Mouse (Mus musculus) thymus, postnatal 36 days (tissue): ENCODE data around the gene Ripk1.
"Not testable (repeated sequence)": the region's sequence is repeated elsewhere in the genome, so short reads cannot be mapped to it uniquely, and the experiment has no call there.

Experiments
- DNase-seq, 2 experiments: peaks; one replicate each; pipeline ENCODE4 v3.0.0; 2022; ENCODE audit warnings: mixed read lengths in 2 of 2

Gene Ripk1

GRCm38 (mm10) chr13:34038901-34039341, 36.8 kb downstream of the Ripk1 start:
- DNase-seq: no peak

- no peak for DNase-seq
These were observed 37.9 kb downstream of the Ripk1 start for GRCm38 (mm10) chr13:34040091-34040490.

GRCm38 (mm10) chr13:34043716-34044393, 41.7 kb downstream of the Ripk1 start:
- DNase-seq: no peak

GRCm38 (mm10) chr13:34045511-34046249, 43.5 kb downstream of the Ripk1 start:
- no peak for DNase-seq

- peak; percentile 54 to 66 for DNase-seq
These were observed 44.4 kb downstream of the Ripk1 start for GRCm38 (mm10) chr13:34046421-34047012.

- DNase-seq: no peak
These were observed 45.4 kb downstream of the Ripk1 start for GRCm38 (mm10) chr13:34047526-34047925.

GRCm38 (mm10) chr13:34050479-34050878, 48.3 kb downstream of the Ripk1 start:
- DNase-seq: no peak

GRCm38 (mm10) chr13:34051692-34052091, 49.5 kb downstream of the Ripk1 start:
- no peak for DNase-seq

- no peak for DNase-seq
These were observed 51.6 kb downstream of the Ripk1 start for GRCm38 (mm10) chr13:34053673-34054282.

- no peak for DNase-seq
These were observed 52.2 kb downstream of the Ripk1 start for GRCm38 (mm10) chr13:34054391-34054790.

GRCm38 (mm10) chr13:34054983-34055382, 52.8 kb downstream of the Ripk1 start:
- no peak for DNase-seq

GRCm38 (mm10) chr13:34057252-34057651, 55.1 kb downstream of the Ripk1 start:
- DNase-seq: no peak

GRCm38 (mm10) chr13:34060061-34060460, 57.9 kb downstream of the Ripk1 start:
- DNase-seq: no peak

GRCm38 (mm10) chr13:34062466-34062865, 60.3 kb downstream of the Ripk1 start:
- DNase-seq: peak in 1 of 2 experiments; percentile 10

- no peak for DNase-seq
These were observed 64.2 kb downstream of the Ripk1 start for GRCm38 (mm10) chr13:34066351-34066750.

- DNase-seq: no peak
These were observed 68.1 kb downstream of the Ripk1 start for GRCm38 (mm10) chr13:34070296-34070695.

- DNase-seq: no peak
These were observed 69.7 kb downstream of the Ripk1 start for GRCm38 (mm10) chr13:34071836-34072235.

GRCm38 (mm10) chr13:34072847-34073246, 70.7 kb downstream of the Ripk1 start:
- DNase-seq: no peak

- DNase-seq: not testable (repeated sequence)
These were observed 72.3 kb downstream of the Ripk1 start for GRCm38 (mm10) chr13:34074441-34074840.

GRCm38 (mm10) chr13:34075893-34076292, 73.7 kb downstream of the Ripk1 start:
- not testable (repeated sequence) for DNase-seq

GRCm38 (mm10) chr13:34076561-34077491, 74.7 kb downstream of the Ripk1 start:
- peak in 1 of 2 experiments; percentile 35 for DNase-seq
